Mouse (Mus musculus) liver, embryonic 13.5 days (tissue): ENCODE measurements around the gene Psme4. TPM values are rescaled to one million over a fixed set of nuclear protein-coding genes. Genes with fewer than 3 reads are reported as not detected.

Experiments
- ATAC-seq: fragments of 200-750 bp; cut with Nextera tagmentation; 2 replicates; pipeline ENCODE4 v1.8.0; 2017; ENCODE audit warnings: low read depth, mild to moderate bottlenecking, moderate number of reproducible peaks, moderate library complexity
- DNase-seq: peaks from one replicate; pipeline ENCODE4 v3.0.0; 2022
- H3K27ac ChIP-seq: fragments of 300-500 bp; sonication (generic); 2 replicates; pipeline ENCODE4 v1.5.1; 2015; ENCODE audit warnings: moderate library complexity, mild to moderate bottlenecking, inconsistent platforms
- H3K27me3 ChIP-seq: fragments of 300-500 bp; sonication (generic); 2 replicates; pipeline ENCODE4 v1.6.1; 2015; ENCODE audit warnings: mild to moderate bottlenecking, inconsistent platforms
- H3K36me3 ChIP-seq: fragments of 300-500 bp; sonication (generic); 2 replicates; pipeline ENCODE4 v1.6.1; 2015; ENCODE audit warnings: mild to moderate bottlenecking, inconsistent platforms
- H3K4me1 ChIP-seq: fragments of 300-500 bp; sonication (generic); replicated peaks from 2 replicates; pipeline ENCODE4 v1.6.1; 2015; ENCODE audit warnings: inconsistent platforms
- H3K4me2 ChIP-seq: fragments of 300-500 bp; sonication (generic); 2 replicates; pipeline ENCODE4 v1.6.1; 2015; ENCODE audit warnings: inconsistent platforms, mild to moderate bottlenecking, moderate library complexity
- H3K4me3 ChIP-seq: fragments of 300-500 bp; sonication (generic); replicated peaks from 2 replicates; pipeline ENCODE4 v1.5.1; 2015; ENCODE audit warnings: mild to moderate bottlenecking, inconsistent platforms
- H3K9ac ChIP-seq: fragments of 300-500 bp; sonication (generic); 2 replicates; pipeline ENCODE4 v1.6.1; 2015; ENCODE audit warnings: mild to moderate bottlenecking, inconsistent platforms
- H3K9me3 ChIP-seq: fragments of 300-500 bp; sonication (generic); replicated peaks from 2 replicates; pipeline ENCODE4 v1.6.1; 2016; ENCODE audit warnings: inconsistent platforms
- WGBS: fragments of 180-500 bp; shearing (Covaris S2); methylation state at CpG from one replicate; pipeline ENCODE4 v1.1.7; 2015; ENCODE audit not compliant: insufficient replicate concordance; 5-methylcytosine and 5-hydroxymethylcytosine counted together
- polyA plus RNA-seq: library from polyadenylated mRNA; unstranded; fragments of >200 nt; fragmentation: Nextera tagmentation; extraction: Ambion mirVana; gene quantifications from 2 replicates; pipeline ENCODE4 v1.2.1, GENCODE M21; 2015

Gene Psme4
- polyA plus RNA-seq, 1 experiment from 2014 or later = 10.7 TPM

DNA sequence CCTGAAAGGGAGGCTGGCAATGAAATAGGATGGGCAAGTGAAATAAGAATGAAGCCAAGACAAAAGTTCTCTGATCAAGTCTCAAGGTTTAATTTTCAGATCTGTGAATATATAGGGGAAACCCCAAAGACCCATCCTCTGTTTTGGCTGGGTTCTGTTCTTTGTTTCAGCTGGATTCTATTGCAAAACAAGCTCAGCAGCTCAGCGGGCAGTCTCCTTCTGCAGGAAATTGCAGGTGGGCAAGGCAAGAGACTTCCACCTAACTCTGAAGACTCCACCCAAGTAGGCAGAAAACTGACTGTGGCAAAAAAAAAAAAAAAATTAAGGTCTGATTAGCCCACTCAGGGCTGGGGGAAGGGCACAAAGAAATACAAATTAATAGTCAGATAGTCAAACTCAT is 9.6 kb upstream of the Psme4 start:
- no peak for ATAC-seq
- Histone ChIP-seq H3K4me2 (no peak overlapping the region), H3K36me3 (no peaks in the 10 kb centered on the region), H3K9ac (no peak overlapping the region), H3K9me3 (no peaks in the 10 kb centered on the region), H3K27me3 (peaks cover under 1% of the 10 kb centered on the region; the same call in 1 of the 2 replicates), H3K4me3 (no peak overlapping the region), H3K27ac (no peak overlapping the region), H3K4me1 (no peaks in the 10 kb centered on the region)
- WGBS = 71% methylated on average over 1 of the region's 1 CpGs
- DNase-seq = no peak

DNA sequence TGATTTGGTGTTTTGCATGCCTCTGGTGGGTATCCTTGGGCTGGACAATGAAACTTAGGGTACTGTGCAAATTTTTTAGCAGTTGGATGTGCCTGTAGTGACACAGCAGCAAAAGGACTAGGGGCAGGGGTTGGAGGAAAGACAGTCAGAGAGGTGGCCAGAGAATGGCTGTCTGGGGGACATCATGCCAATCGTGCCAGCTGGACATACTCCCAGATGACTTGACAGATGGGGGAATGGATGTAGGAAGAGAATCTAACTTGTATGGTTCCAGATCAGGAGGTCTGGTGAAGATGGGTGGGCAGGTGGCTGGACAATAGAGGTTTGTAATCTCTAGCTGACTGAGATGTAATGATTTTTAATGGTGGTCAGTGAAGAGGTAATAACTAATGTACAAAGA is 6.5 kb upstream of the Psme4 start:
- H3K9me3 ChIP-seq = no peaks in the 10 kb centered on the region
- H3K9ac ChIP-seq = no peak overlapping the region
- peaks cover 4% of the 10 kb centered on the region for H3K4me1 ChIP-seq
- no peak overlapping the region for H3K4me2 ChIP-seq
- ATAC-seq (no peak), DNase-seq (no peak)
- H3K27me3 ChIP-seq = no peaks in the 10 kb centered on the region
- H3K27ac ChIP-seq = no peak overlapping the region
- H3K36me3 ChIP-seq = no peaks in the 10 kb centered on the region
- no peak overlapping the region for H3K4me3 ChIP-seq
- 57% methylated on average over 1 of the region's 1 CpGs for WGBS

DNA sequence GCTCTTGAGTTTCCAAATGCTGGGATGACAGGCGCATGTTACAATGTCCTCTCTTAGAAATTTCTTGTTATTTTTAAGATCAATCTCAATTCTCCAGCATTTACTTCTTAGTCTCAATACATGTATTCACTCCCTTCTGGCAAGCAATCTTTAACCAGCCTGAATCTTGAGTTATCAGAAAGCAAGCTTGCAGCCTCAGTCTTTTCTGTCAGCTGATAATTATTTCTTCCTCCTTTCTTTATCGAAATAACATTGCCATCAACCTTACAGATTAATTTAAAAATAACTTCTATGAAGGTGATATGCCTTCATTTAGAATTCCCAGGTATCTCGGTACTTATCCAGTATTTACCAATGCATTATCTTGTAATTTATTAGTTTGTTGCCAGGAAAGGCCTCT is 709 bp upstream of the Psme4 start:
- H3K36me3 ChIP-seq = no peaks in the 10 kb centered on the region
- H3K9me3 ChIP-seq = no peaks in the 10 kb centered on the region
- 58% methylated on average over 3 of the region's 3 CpGs for WGBS
- peak overlapping the region; percentile 95 for H3K27ac ChIP-seq
- peak overlapping the region; percentile 100 for H3K4me3 ChIP-seq
- peak overlapping the region; percentile 100 for H3K9ac ChIP-seq
- peaks cover 36% of the 10 kb centered on the region for H3K4me1 ChIP-seq
- ATAC-seq (no peak), DNase-seq (no peak)
- H3K27me3 ChIP-seq = no peaks in the 10 kb centered on the region
- H3K4me2 ChIP-seq = peak overlapping the region; percentile 76

DNA sequence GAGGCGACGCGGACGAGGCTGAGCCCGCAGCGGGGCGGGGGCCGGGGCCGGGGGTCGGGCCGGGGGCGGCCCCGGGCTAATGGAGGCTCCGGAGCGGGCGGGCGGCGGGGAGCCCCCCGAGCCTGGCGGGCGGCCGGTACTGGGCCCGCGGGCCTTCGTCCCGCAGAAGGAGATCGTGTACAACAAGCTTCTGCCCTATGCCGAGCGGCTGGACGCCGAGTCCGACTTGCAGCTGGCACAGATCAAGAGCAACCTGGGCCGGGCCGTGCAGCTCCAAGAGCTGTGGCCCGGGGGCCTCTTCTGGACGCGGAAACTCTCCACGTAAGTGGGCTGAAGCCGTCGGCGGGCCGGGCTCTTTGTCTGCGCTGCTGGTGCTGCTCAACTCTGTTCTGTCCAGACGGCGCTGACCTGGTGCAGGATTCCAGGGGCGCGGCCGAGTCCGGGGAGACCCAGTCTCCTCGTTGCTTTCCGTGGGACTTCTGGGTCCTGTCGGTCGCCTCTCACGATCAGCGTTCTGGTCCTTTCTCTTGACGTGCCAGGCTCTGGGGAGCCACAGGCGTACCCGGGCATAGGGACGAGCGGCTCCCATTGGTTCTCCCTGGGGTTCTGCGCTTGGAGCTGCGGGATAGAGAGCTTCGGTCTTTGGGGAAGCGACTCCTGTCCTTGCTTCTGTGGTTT is 517 bp downstream of the Psme4 start:
- Histone ChIP-seq H3K27ac (peak overlapping the region; percentile 95), H3K4me2 (peak overlapping the region; percentile 76), H3K4me1 (peaks cover 42% of the 10 kb centered on the region), H3K36me3 (no peaks in the 10 kb centered on the region), H3K4me3 (peak overlapping the region; percentile 100), H3K9ac (peak overlapping the region; percentile 100), H3K9me3 (no peaks in the 10 kb centered on the region), H3K27me3 (no peaks in the 10 kb centered on the region)
- DNase-seq (peak; percentile 62), ATAC-seq (peak; percentile 73)
- under 1% methylated on average over 51 of the region's 64 CpGs for WGBS

DNA sequence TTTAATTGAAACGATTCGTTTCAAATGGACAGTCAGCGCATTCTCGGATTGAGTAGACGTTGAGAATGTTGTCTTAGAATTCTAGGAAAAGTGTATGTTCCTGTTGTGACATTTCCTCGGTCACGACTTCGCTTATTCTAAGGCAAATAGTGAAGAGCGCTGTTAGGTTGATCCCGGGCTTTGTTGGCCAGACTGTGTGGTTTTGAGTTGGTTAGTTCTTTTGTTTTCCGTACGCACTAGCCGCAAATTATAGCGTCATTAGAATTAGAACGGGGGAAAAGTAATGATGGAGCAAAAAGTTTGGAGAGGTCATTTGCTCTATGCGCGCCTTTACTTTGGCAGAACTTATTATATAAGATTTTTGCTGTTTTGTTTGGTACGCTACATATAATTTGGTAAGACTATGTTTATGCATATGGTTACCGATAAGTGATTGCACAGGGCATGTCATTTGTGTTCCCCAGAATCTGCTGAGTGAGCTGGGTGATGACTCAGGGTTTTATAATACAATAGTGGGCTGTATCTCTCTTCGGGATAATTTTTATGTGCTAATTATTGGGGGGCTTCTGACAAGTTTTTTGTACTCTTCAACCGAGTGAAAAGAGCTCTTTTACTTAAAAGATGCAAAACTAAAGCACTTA is 1.4 kb downstream of the Psme4 start:
- Histone ChIP-seq H3K4me1 (peaks cover 47% of the 10 kb centered on the region), H3K27me3 (no peaks in the 10 kb centered on the region), H3K36me3 (no peaks in the 10 kb centered on the region), H3K9me3 (no peaks in the 10 kb centered on the region), H3K4me3 (peak overlapping the region; percentile 100), H3K9ac (peak overlapping the region; percentile 100), H3K27ac (peak overlapping the region; percentile 95), H3K4me2 (peak overlapping the region; percentile 76)
- 1% methylated on average over 21 of the region's 21 CpGs for WGBS
- DNase-seq = peak; percentile 40
- peak; percentile 49 for ATAC-seq

DNA sequence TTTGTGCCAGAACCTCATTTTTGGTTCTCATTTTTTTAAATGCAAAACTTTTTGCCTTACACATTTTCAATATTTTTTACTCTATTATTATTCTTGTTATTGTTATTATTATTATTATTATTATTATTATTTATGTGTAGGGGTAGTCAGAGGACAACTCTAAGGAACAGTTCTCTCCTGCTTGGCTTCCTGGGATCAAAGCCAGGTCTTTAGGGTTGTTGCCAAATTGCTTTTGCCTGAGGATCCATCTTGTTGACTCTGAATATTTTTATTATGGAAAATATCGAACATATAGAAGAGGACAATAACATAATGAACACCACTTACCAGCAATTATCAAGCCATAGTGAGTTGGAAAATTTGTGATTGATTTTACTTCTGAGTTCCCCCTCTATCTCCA is 3.1 kb downstream of the Psme4 start:
- peaks cover 53% of the 10 kb centered on the region for H3K4me1 ChIP-seq
- H3K9me3 ChIP-seq = no peaks in the 10 kb centered on the region
- no peak overlapping the region for H3K27ac ChIP-seq
- H3K27me3 ChIP-seq = no peaks in the 10 kb centered on the region
- WGBS = 75% methylated on average over 1 of the region's 1 CpGs
- DNase-seq = no peak
- no peaks in the 10 kb centered on the region for H3K36me3 ChIP-seq
- no peak for ATAC-seq
- no peak overlapping the region for H3K4me2 ChIP-seq
- no peak overlapping the region for H3K9ac ChIP-seq
- no peak overlapping the region for H3K4me3 ChIP-seq

DNA sequence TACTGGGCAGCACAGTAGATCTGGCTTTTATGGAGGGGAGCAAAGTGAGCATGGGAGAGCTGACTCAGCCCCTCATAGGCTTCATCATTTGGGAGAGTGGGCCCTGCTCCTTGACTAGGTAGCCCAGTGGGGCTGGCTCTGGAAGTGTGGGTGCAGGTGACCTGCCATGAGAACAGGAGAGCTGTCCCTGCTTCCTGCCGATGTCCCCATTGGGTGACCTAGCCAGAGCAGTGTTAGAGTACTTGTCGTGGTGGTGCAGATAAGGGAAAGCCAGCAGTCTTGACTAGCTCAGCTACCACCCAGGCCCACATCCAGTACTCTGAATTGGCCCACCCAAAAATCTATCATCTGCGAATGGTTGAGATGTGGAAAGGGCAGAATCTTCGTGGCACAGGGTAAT is 6.0 kb downstream of the Psme4 start:
- no peaks in the 10 kb centered on the region for H3K27me3 ChIP-seq
- WGBS = 27% methylated on average over 4 of the region's 4 CpGs
- no peaks in the 10 kb centered on the region for H3K9me3 ChIP-seq
- peak overlapping the region; percentile 21; the same call in 1 of the 2 replicates for H3K4me2 ChIP-seq
- peaks cover 48% of the 10 kb centered on the region for H3K4me1 ChIP-seq
- H3K9ac ChIP-seq = no peak overlapping the region
- ATAC-seq (peak; percentile 82), DNase-seq (peak; percentile 29)
- H3K4me3 ChIP-seq = no peak overlapping the region
- H3K27ac ChIP-seq = no peak overlapping the region
- H3K36me3 ChIP-seq = no peaks in the 10 kb centered on the region

DNA sequence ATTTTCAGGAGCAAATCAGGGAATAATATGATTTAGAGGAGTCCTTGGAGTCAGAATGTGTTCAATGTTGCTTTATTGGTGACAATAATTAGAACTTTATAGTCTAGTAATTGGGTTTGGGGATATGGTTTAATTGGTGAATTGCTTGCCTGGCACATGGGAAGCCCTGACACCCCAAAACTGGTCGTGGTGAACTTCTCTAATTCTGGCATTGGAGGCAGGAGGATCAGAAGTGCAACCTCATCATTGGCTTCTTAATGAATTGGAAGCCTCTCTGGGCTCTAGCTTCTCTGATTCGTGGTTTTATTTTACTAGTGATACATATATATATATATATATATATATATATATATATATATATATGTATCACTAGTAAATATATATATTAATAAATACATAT is 9.4 kb downstream of the Psme4 start:
- Histone ChIP-seq H3K9me3 (no peaks in the 10 kb centered on the region), H3K4me1 (peaks cover 27% of the 10 kb centered on the region), H3K4me2 (no peak overlapping the region), H3K27me3 (no peaks in the 10 kb centered on the region), H3K9ac (no peak overlapping the region), H3K36me3 (no peaks in the 10 kb centered on the region), H3K27ac (no peak overlapping the region), H3K4me3 (no peak overlapping the region)
- no peak for ATAC-seq
- 58% methylated on average over 2 of the region's 2 CpGs for WGBS
- no peak for DNase-seq

DNA sequence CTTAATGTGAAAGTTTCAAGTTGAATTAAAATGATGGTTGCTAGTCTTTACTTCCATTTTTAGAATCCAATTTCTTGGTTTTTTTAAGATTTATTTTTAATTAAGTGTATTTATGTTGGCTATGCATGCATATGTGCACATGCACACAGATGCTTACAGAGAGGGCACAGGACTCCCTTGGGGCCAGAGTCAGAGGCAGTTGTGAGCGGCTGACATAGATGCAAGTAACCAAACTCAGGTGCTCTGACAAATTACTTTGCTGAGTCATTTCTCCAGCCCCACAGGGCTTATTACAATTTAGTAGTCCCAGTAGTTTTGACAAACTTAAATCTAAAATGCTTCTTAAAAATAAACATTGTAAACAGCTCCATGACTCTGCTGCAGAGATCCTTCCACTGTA is 10.1 kb downstream of the Psme4 start:
- H3K4me2 ChIP-seq = no peak overlapping the region
- WGBS = 82% methylated on average over 1 of the region's 1 CpGs
- ATAC-seq (no peak), DNase-seq (no peak)
- no peak overlapping the region for H3K9ac ChIP-seq
- H3K36me3 ChIP-seq = no peaks in the 10 kb centered on the region
- H3K9me3 ChIP-seq = no peaks in the 10 kb centered on the region
- H3K27me3 ChIP-seq = no peaks in the 10 kb centered on the region
- H3K27ac ChIP-seq = no peak overlapping the region
- no peak overlapping the region for H3K4me3 ChIP-seq
- H3K4me1 ChIP-seq = peaks cover 25% of the 10 kb centered on the region

DNA sequence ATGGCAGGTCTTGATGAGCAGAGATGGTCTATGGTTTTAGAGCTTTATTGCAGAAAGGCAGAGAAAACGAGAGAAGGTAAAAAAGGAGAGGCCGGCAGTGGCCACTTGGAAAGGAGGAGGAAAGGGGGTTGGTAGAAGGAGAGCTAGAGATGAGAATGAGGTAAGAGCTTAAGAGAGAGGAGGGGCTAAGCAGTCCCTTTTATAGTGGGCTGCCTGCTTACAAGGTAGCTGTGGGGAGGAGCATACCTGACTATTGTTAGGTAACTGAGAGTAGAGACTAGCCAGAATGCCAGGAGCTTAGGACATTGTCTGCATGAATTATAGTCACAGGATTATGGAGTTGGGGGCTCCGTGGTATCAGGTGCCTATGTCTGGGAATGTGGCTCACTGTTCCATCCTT is 14.0 kb downstream of the Psme4 start:
- H3K36me3 ChIP-seq = no peaks in the 10 kb centered on the region
- ATAC-seq (no peak), DNase-seq (no peak)
- no peaks in the 10 kb centered on the region for H3K9me3 ChIP-seq
- no peaks in the 10 kb centered on the region for H3K27me3 ChIP-seq
- no peak overlapping the region for H3K27ac ChIP-seq
- WGBS = 79% methylated on average over 3 of the region's 3 CpGs
- no peak overlapping the region for H3K9ac ChIP-seq
- H3K4me2 ChIP-seq = no peak overlapping the region
- H3K4me3 ChIP-seq = no peak overlapping the region
- peaks cover 9% of the 10 kb centered on the region; the same call in 1 of the 2 replicates for H3K4me1 ChIP-seq

DNA sequence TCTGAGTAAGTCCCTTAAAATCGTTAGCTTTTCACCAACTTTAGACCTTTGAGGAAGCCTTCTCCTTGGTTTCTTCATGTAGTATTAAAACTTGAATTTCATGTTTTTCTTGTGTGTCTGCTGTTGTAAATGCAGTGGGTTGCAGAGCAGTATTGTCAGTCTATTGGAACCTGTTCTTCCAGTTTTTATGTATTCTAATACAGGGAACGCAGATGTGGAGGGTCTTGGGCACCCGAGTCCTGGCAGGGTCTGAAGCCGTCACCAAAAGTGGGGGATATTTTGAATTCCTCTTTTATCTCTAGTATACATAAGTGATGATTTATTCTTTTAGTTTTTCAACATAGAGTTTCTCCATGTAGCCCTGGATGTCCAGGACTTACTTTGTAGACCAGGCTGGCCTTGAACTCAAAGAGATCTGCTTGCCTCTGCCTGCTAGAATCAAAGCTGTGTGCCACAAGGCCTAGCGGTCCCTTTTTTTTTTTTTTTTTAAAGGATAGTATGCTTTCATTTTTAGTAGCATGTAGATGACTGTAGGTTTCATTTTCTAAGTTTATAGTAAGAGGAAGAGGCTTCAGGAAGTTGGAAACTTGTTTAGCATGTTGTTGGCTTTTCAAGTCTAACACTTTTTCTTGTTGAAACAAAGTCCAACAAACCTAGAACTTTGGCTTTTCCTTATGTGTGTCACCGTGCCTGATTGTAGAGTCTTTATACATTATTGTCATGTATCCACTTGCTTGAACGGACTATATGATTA is 14.9 kb downstream of the Psme4 start:
- no peaks in the 10 kb centered on the region for H3K36me3 ChIP-seq
- no peak overlapping the region for H3K4me3 ChIP-seq
- H3K27me3 ChIP-seq = no peaks in the 10 kb centered on the region
- no peak overlapping the region for H3K9ac ChIP-seq
- no peak for ATAC-seq
- no peaks in the 10 kb centered on the region for H3K9me3 ChIP-seq
- no peak for DNase-seq
- no peak overlapping the region for H3K27ac ChIP-seq
- WGBS = 80% methylated on average over 7 of the region's 7 CpGs
- no peak overlapping the region for H3K4me2 ChIP-seq
- peaks cover 9% of the 10 kb centered on the region; the same call in 1 of the 2 replicates for H3K4me1 ChIP-seq
